Mouse (Mus musculus) CD4-positive, CD25-positive, alpha-beta regulatory T cell, adult 4 months (primary cell): ENCODE measurements around the gene Slfn2. TPM values are rescaled to one million over a fixed set of nuclear protein-coding genes. Genes with fewer than 3 reads are reported as not detected.
"Not testable (repeated sequence)": the region's sequence is repeated elsewhere in the genome, so short reads cannot be mapped to it uniquely, and the experiment has no call there.

Experiments
- ATAC-seq: one replicate; pipeline ENCODE4 v1.8.0; 2017
- polyA plus RNA-seq, 2 experiments: library from polyadenylated mRNA; unstranded; fragments of 100-300 nt; shearing (Covaris generic); gene quantifications; one replicate each; pipeline ENCODE4 v1.2.1; 2017

Gene Slfn2
- polyA plus RNA-seq = 100 to 1,000 TPM; 806 to 834 TPM

DNA sequence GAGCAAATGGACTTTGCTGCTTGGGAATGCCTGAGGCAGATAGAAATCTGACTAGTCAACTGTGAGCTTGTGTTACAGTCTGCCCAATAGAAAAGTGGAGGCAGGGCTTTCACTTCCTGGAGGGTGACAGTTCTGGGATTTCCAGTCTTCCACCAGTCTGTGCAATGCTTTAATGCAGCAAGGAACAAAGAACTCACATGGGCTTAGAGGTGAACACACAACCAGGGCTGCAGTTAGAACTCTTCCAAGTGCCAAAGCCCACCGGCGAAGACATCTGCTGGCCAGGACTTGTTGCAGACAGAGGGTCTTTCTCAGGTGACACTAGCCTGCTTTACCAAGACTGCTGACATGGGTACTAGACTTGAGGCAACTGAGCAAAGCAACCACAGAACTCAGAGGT, at the start of gene Slfn2:
Slfn2 (plus strand) TSS at position 167 of the 400 bp plus-strand sequence.
- ATAC-seq = peak; percentile 63

- ATAC-seq = peak; percentile 17
Observed at GRCm38 (mm10) chr11:83016093-83016492, 48.8 kb upstream of the Slfn2 start.

GRCm38 (mm10) chr11:83019561-83020519, 45.1 kb upstream of the Slfn2 start:
- peak; percentile 30 for ATAC-seq

DNA sequence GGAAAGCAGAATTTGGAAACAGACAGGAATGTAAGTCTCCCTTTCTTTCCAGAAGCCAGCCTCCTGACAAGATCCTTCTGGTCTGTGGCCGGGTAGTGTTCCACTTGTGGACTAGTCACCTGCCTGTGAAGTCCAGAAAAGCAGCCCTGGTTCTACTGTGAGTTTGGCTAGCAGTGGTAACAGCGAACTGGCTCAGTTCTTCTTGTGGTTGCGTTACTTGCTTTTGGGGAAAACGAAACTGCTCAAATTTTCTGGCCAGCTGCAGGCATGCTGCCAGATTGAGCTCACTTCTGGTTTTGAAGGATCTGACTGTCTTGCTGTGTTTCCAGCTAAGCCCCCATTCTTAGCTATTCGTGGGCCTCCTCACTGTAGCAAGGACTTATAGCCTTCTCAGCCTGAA, 44.3 kb upstream of the Slfn2 start, which contains the start of gene Slfn8:
Slfn8 (minus strand) TSS at position 190 of the 400 bp plus-strand sequence.
- peak; percentile 80 for ATAC-seq

GRCm38 (mm10) chr11:83038686-83039085, 26.2 kb upstream of the Slfn2 start:
- ATAC-seq = not testable (repeated sequence)

DNA sequence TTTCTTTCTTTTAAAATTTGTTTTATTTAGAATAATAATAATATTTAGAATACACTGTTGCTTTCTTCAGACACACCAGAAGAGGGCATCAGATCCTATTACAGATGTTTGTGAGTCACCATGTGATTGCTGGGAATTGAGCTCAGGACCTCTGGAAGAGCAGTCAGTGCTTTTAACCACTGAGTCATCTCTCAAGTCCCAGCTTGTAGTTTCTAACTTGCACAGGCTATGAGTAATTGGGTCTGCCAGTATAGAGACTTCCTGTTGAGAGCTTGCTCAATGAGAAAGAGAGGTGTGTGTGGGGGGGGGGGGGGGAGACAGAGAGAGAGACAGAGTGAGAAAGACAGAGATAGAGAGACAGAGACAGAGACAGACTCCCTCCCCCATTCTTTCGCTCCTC, 25.8 kb upstream of the Slfn2 start:
- ATAC-seq = peak; percentile 80

GRCm38 (mm10) chr11:83039796-83040195, 25.1 kb upstream of the Slfn2 start:
- ATAC-seq = no peak

GRCm38 (mm10) chr11:83040325-83040724, 24.6 kb upstream of the Slfn2 start:
- ATAC-seq = peak; percentile 77

DNA sequence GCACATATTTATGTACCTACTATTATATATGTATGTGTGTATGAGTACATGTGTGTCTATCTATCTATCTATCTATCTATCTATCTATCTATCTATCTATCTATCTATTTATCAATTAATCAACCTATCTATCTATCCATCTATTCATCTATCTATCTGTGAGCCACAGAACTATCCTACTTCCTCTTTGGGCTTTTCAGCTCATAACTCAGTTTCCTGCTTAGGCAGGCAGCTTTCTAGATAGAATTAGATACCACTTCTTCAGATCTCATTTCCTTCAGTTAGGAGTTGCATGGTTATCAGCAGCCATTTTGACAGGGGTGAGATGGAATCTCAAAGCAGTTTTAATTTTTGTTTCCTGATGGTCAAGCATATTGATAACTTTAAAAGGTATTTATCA, 23.9 kb upstream of the Slfn2 start:
- peak; percentile 29 for ATAC-seq

- ATAC-seq = peak; percentile 29
Observed at GRCm38 (mm10) chr11:83043891-83044290, 21.0 kb upstream of the Slfn2 start.

GRCm38 (mm10) chr11:83045642-83046041, 19.3 kb upstream of the Slfn2 start:
- no peak for ATAC-seq

- peak; percentile 75 for ATAC-seq
Observed at GRCm38 (mm10) chr11:83057863-83058262, 7.0 kb upstream of the Slfn2 start.

- peak; percentile 29 for ATAC-seq
Observed at GRCm38 (mm10) chr11:83060412-83061020, 4.4 kb upstream of the Slfn2 start.

GRCm38 (mm10) chr11:83061806-83062205, 3.1 kb upstream of the Slfn2 start:
- no peak for ATAC-seq

GRCm38 (mm10) chr11:83063126-83063525, 1.8 kb upstream of the Slfn2 start:
- no peak for ATAC-seq

- ATAC-seq = no peak
Observed at GRCm38 (mm10) chr11:83063941-83064349, 967 bp upstream of the Slfn2 start.

DNA sequence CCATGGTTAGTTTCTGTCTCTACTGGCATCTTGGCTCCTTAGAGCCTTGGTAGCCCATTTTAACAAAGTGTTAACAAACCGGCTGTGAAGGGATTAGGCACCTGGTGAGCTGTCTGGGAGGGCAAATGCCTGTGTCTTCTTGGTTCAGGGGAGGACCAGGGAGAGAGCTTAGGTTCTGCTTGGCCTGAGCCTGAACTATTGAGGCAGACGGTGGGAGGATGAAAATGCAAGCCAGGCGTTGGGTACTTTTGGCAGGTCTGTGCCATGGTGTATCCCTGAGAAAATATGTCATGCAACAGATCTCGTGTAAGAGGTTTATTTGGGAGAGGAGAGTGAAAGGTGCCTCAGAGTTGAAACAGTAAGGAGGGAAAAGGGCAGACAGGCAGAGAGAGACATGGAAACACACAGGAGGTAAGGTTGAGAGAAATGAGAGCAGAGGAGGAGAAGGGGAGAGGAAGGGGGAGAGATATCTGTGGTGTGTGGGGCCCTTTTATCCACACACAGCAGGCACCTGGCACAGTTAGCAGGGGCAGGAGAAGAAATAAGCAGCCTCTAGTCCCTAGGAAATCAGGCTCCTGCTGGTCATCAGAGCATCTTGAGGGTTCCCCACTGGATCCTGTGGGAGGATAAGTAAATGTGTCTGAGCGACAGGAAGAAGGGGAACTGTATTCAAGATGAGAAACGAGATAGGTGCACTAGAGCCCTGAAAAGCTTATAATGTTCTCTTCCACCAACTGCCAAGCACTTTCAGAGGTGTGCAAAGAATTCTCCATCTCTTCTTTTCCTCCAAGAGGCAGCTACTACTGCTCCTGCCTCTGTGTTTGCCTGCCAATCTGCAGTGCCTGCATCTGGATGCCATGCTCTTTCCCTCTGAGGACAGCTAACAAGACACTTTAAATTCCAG, 781 bp downstream of the Slfn2 start:
- peak; percentile 9 for ATAC-seq

DNA sequence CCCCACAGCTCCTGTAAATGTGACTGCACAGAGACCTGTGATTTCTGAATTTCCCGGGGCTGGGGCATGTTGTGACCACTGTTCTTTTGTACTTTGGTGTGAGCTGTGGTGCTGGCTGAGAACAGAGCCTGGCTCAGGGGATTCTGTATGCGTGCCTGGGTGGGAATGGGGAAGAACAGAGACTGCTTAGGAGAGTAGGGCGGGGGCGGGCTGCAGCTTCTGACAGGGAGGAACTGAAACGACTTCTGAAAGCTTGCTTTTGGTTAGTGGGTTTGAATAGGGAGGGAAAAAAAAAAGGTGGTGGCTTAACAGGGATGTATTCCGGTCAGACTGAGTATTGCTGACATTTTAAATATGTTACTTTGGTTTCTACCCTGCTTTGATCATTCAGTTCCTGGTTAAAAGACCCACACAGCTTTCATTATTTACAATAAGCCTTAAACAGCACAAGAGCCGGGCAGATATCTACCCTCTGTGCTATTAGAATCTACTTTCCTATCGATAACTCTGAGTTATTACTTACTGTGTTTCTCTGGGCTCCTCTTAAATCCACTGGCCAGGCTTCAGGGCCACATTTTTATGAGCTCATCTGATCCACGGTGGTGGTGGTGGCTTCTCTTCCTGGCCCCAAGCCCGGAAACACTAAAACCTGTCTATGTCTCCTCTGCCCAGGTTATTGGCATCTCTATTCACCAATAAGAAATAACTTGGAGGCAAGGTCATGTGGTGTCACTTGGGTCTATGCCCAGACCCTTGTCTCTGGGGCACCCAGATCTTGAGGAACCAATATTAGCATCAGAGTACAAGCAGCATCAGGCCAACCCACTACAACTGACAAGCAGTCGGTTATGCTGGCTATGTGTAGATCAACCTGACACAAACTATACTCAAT, 2.0 kb downstream of the Slfn2 start:
- ATAC-seq = peak; percentile 69

DNA sequence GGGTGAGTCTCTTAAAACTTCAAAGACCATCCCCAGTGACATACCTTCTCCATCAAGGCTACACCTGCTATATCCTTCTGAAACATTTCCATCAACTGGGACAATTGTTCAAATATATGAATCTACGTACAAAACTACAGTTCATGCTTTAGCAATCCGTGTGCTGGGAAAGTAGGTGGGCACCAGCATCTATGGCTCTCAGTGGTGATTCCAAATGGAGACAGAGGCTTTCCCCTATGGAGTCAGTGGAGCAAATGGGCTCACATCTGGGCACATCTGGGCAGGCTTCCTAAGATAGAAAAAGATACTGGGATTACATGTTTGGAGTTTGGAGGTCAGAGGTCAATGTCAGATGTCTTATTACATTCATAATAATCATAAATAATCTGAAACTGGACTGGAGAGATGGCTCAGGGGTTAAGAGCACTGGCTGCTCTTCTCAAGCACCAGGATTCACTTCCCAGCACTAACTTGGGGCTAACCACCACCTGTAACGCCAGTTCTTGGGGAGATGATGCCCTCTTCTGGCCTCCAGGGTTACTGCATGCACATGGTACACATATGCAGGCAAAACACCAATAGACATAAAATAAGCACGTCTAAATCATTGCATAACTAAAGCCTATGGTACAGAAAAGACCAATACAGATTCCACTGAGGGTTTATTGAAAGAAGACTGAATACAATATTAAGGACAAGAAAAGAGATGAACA, 3.2 kb downstream of the Slfn2 start:
- ATAC-seq = no peak

- ATAC-seq = no peak
Observed at GRCm38 (mm10) chr11:83070321-83070970, 5.5 kb downstream of the Slfn2 start.
